Mouse (Mus musculus): ENCODE data around the gene Rtl10. TPM values are rescaled to one million over a fixed set of nuclear protein-coding genes. Genes with fewer than 3 reads are reported as not detected.
"Not testable (repeated sequence)": the region's sequence is repeated elsewhere in the genome, so short reads cannot be mapped to it uniquely, and the experiment has no call there.

The Rtl10 gene
- polyA plus RNA-seq, 1 experiment from 2014 or later, result 2.5 TPM

- no peak overlapping the region for H3K4me3 ChIP-seq
- H3K36me3 ChIP-seq, result no peaks in the 10 kb centered on the region
- H3K27ac ChIP-seq, result no peak overlapping the region
- no peak for DNase-seq (ENCODE audit: low spot score)
- H3K4me1 ChIP-seq, result no peaks in the 10 kb centered on the region
- 94% methylated on average over 8 of the region's 8 CpGs for WGBS
- H3K9me3 ChIP-seq (replicated peaks), result no peaks in the 10 kb centered on the region
- H3K27me3 ChIP-seq (ENCODE audit: low read depth, poor library complexity, severe bottlenecking), result no peaks in the 10 kb centered on the region
These were observed 25.0 kb downstream of the Rtl10 start for GRCm38 (mm10) chr16:18523563-18524245.

GRCm38 (mm10) chr16:18528656-18529055 lies 30.0 kb downstream of the Rtl10 start:
- H3K27me3 ChIP-seq (ENCODE audit: low read depth, poor library complexity, severe bottlenecking), result no peaks in the 10 kb centered on the region
- WGBS, result 93% methylated on average over 5 of the region's 5 CpGs
- H3K36me3 ChIP-seq, result no peaks in the 10 kb centered on the region
- H3K4me1 ChIP-seq, result no peaks in the 10 kb centered on the region
- no peak overlapping the region for H3K27ac ChIP-seq
- no peak overlapping the region for H3K4me3 ChIP-seq
- no peaks in the 10 kb centered on the region for H3K9me3 ChIP-seq (replicated peaks)
- no peak for DNase-seq (ENCODE audit: low spot score)

- H3K4me1 ChIP-seq; H3K27ac ChIP-seq; DNase-seq (ENCODE audit: low spot score); H3K9me3 ChIP-seq (replicated peaks); H3K36me3 ChIP-seq; H3K4me3 ChIP-seq; H3K27me3 ChIP-seq (ENCODE audit: low read depth, poor library complexity, severe bottlenecking): not testable (repeated sequence)
- WGBS, result 94% methylated on average over 7 of the region's 7 CpGs
These were observed 34.4 kb downstream of the Rtl10 start for GRCm38 (mm10) chr16:18533061-18533460.

GRCm38 (mm10) chr16:18537407-18537990 lies 38.8 kb downstream of the Rtl10 start:
- WGBS, result 94% methylated on average over 3 of the region's 3 CpGs
- H3K9me3 ChIP-seq (replicated peaks), result no peaks in the 10 kb centered on the region
- H3K36me3 ChIP-seq, result no peaks in the 10 kb centered on the region
- H3K27me3 ChIP-seq (ENCODE audit: low read depth, poor library complexity, severe bottlenecking), result 0 out of 2 replicates have a peak, but pooled peaks cover 6% of the 10 kb centered on the region
- H3K27ac ChIP-seq, result no peak overlapping the region
- H3K4me1 ChIP-seq, result peaks cover 13% of the 10 kb centered on the region
- H3K4me3 ChIP-seq, result no peak overlapping the region
- no peak for DNase-seq (ENCODE audit: low spot score)

GRCm38 (mm10) chr16:18539281-18539680 lies 40.6 kb downstream of the Rtl10 start:
- WGBS, result 67% methylated on average over 6 of the region's 6 CpGs
- Histone ChIP-seq H3K4me3 (no peak overlapping the region), H3K27me3 (ENCODE audit: low read depth, poor library complexity, severe bottlenecking) (0 out of 2 replicates have a peak, but pooled peaks cover 10% of the 10 kb centered on the region), H3K36me3 (no peaks in the 10 kb centered on the region), H3K4me1 (peaks cover 13% of the 10 kb centered on the region), H3K27ac (no peak overlapping the region), H3K9me3 (replicated peaks) (no peaks in the 10 kb centered on the region)
- no peak for DNase-seq (ENCODE audit: low spot score)

GRCm38 (mm10) chr16:18543151-18543829 lies 44.6 kb downstream of the Rtl10 start:
- Histone ChIP-seq H3K4me3 (no peak overlapping the region), H3K9me3 (replicated peaks) (no peaks in the 10 kb centered on the region), H3K27me3 (ENCODE audit: low read depth, poor library complexity, severe bottlenecking) (0 out of 2 replicates have a peak, but pooled peaks cover 15% of the 10 kb centered on the region), H3K27ac (no peak overlapping the region), H3K4me1 (peaks cover 11% of the 10 kb centered on the region), H3K36me3 (no peaks in the 10 kb centered on the region)
- 85% methylated on average over 8 of the region's 8 CpGs for WGBS
- no peak for DNase-seq (ENCODE audit: low spot score)

GRCm38 (mm10) chr16:18547891-18548290 lies 49.2 kb downstream of the Rtl10 start:
- no peak overlapping the region for H3K27ac ChIP-seq
- H3K4me3 ChIP-seq, result no peak overlapping the region
- 0 out of 2 replicates have a peak, but pooled peaks cover 12% of the 10 kb centered on the region for H3K27me3 ChIP-seq (ENCODE audit: low read depth, poor library complexity, severe bottlenecking)
- H3K4me1 ChIP-seq, result peaks cover 25% of the 10 kb centered on the region
- WGBS, result 95% methylated on average over 5 of the region's 5 CpGs
- no peaks in the 10 kb centered on the region for H3K36me3 ChIP-seq
- DNase-seq (ENCODE audit: low spot score), result no peak
- H3K9me3 ChIP-seq (replicated peaks), result no peaks in the 10 kb centered on the region

Other genes with a start within 250 kb of the Rtl10 start
- gene Gm49776, start 240.6 kb upstream of the Rtl10 start, polyA plus RNA-seq (2016; fragmentation: Nextera tagmentation; extraction: Ambion mirVana), result 2.5 TPM in 1 of 2 replicates, not detected in the other
- 46.5 and 51.3 TPM in 2 replicates for gene Dgcr8, start 209.7 kb upstream of the Rtl10 start, polyA plus RNA-seq (2016; fragmentation: Nextera tagmentation; extraction: Ambion mirVana)
- 20.2 and 23.7 TPM in 2 replicates for gene Tango2, start 150.8 kb upstream of the Rtl10 start, polyA plus RNA-seq (2016; fragmentation: Nextera tagmentation; extraction: Ambion mirVana)
- gene Arvcf, start 150.7 kb upstream of the Rtl10 start, polyA plus RNA-seq (2016; fragmentation: Nextera tagmentation; extraction: Ambion mirVana), result 44.8 and 56.1 TPM in 2 replicates
- gene Txnrd2, start 72.5 kb upstream of the Rtl10 start, polyA plus RNA-seq (2016; fragmentation: Nextera tagmentation; extraction: Ambion mirVana), result 29.6 and 32.2 TPM in 2 replicates
- 54.7 and 61.1 TPM in 2 replicates for gene Comt, start 72.0 kb upstream of the Rtl10 start, polyA plus RNA-seq (2016; fragmentation: Nextera tagmentation; extraction: Ambion mirVana)
- 15.3 and 18.4 TPM in 2 replicates for gene Gnb1l, start 188 bp upstream of the Rtl10 start, polyA plus RNA-seq (2016; fragmentation: Nextera tagmentation; extraction: Ambion mirVana)
- 1.1 and 1.7 TPM in 2 replicates for gene Tbx1, start 91.8 kb downstream of the Rtl10 start, polyA plus RNA-seq (2016; fragmentation: Nextera tagmentation; extraction: Ambion mirVana)
- 1.8 and 2.8 TPM in 2 replicates for gene Gp1bb, start 123.5 kb downstream of the Rtl10 start, polyA plus RNA-seq (2016; fragmentation: Nextera tagmentation; extraction: Ambion mirVana)
- 2.3 and 4.7 TPM in 2 replicates for gene Gm49601, start 127.5 kb downstream of the Rtl10 start, polyA plus RNA-seq (2016; fragmentation: Nextera tagmentation; extraction: Ambion mirVana)
- gene Sept5, start 131.1 kb downstream of the Rtl10 start, polyA plus RNA-seq (2016; fragmentation: Nextera tagmentation; extraction: Ambion mirVana), result 19.4 and 29.1 TPM in 2 replicates